Mouse (Mus musculus) liver, embryonic 15.5 days (tissue): Measurements from ENCODE around the gene Trem2. TPM values are rescaled to one million over a fixed set of nuclear protein-coding genes. Genes with fewer than 3 reads are reported as not detected.
"Not testable (repeated sequence)": the region's sequence is repeated elsewhere in the genome, so short reads cannot be mapped to it uniquely, and the experiment has no call there.

Experiments used
- ATAC-seq: fragments of 200-750 bp; cut with Nextera tagmentation; 2 replicates; pipeline ENCODE4 v1.8.0; 2017; ENCODE audit warnings: moderate number of reproducible peaks, mild to moderate bottlenecking, moderate library complexity; ENCODE audit not compliant: insufficient read depth
- H3K27ac ChIP-seq: fragments of 300-500 bp; sonication (generic); replicated peaks from 2 replicates; pipeline ENCODE4 v1.5.1; 2015; ENCODE audit warnings: mild to moderate bottlenecking, inconsistent platforms
- H3K27me3 ChIP-seq: fragments of 300-500 bp; sonication (generic); 2 replicates; pipeline ENCODE4 v1.6.1; 2015; ENCODE audit warnings: mild to moderate bottlenecking, inconsistent platforms
- H3K36me3 ChIP-seq: fragments of 300-500 bp; sonication (generic); replicated peaks from 2 replicates; pipeline ENCODE4 v1.6.1; 2015; ENCODE audit warnings: moderate library complexity, mild to moderate bottlenecking, inconsistent platforms
- H3K4me1 ChIP-seq: fragments of 300-500 bp; sonication (generic); replicated peaks from 2 replicates; pipeline ENCODE4 v1.6.1; 2015; ENCODE audit warnings: inconsistent platforms
- H3K4me2 ChIP-seq: fragments of 300-500 bp; sonication (generic); 2 replicates; pipeline ENCODE4 v1.6.1; 2015; ENCODE audit warnings: moderate library complexity, mild to moderate bottlenecking, inconsistent platforms
- H3K4me3 ChIP-seq: fragments of 300-500 bp; sonication (generic); replicated peaks from 2 replicates; pipeline ENCODE4 v1.5.1; 2015; ENCODE audit warnings: mild to moderate bottlenecking, inconsistent platforms
- H3K9ac ChIP-seq: fragments of 300-500 bp; sonication (generic); 2 replicates; pipeline ENCODE4 v1.6.1; 2015; ENCODE audit warnings: moderate library complexity, mild to moderate bottlenecking, inconsistent platforms
- H3K9me3 ChIP-seq: fragments of 300-500 bp; sonication (generic); replicated peaks from 2 replicates; pipeline ENCODE4 v1.6.1; 2016; ENCODE audit warnings: inconsistent platforms
- WGBS: fragments of 180-500 bp; shearing (Covaris S2); methylation state at CpG from one replicate; pipeline ENCODE4 v1.1.7; 2015; ENCODE audit warnings: mixed read lengths; ENCODE audit not compliant: insufficient replicate concordance; 5-methylcytosine and 5-hydroxymethylcytosine counted together
- polyA plus RNA-seq: library from polyadenylated mRNA; unstranded; fragments of >200 nt; fragmentation: Nextera tagmentation; extraction: Ambion mirVana; gene quantifications from 2 replicates; pipeline ENCODE4 v1.2.1, GENCODE M21; 2015

The Trem2 gene
- polyA plus RNA-seq, 1 experiment from 2014 or later = 3.6 TPM

DNA sequence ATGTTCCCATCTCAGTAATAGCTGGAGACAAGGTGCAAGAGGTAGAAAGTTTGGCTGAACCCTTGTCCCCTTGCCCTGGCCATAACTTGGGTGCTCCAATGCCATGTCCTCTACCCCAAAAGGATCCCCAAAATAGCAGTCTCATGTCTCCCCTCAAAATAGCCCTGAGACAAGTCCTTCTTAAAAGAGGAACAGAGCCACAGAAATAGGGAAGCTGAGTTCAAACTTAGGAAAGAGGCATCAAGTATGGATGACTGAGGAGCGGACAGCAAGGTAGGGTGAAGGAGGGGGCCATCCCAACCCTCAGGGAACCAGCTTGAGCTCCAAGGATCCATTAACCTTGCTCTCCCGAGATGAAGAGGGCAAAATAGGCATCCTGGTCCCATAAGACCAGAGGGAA lies 1.1 kb downstream of the Trem2 start:
- Histone ChIP-seq H3K27me3 (no peaks in the 10 kb centered on the region), H3K27ac (no peak overlapping the region), H3K36me3 (no peaks in the 10 kb centered on the region), H3K4me1 (peaks cover 13% of the 10 kb centered on the region; the same call in 1 of the 2 replicates), H3K9me3 (no peaks in the 10 kb centered on the region), H3K4me3 (no peak overlapping the region), H3K9ac (no peak overlapping the region), H3K4me2 (no peak overlapping the region)
- no peak for ATAC-seq
- WGBS = 44% methylated on average over 2 of the region's 2 CpGs

- ATAC-seq = no peak
- H3K4me3 ChIP-seq = no peak overlapping the region
- peaks cover 11% of the 10 kb centered on the region; the same call in 1 of the 2 replicates for H3K4me1 ChIP-seq
- H3K27ac ChIP-seq = no peak overlapping the region
- H3K27me3 ChIP-seq = no peaks in the 10 kb centered on the region
- H3K4me2 ChIP-seq = no peak overlapping the region
- no peak overlapping the region for H3K9ac ChIP-seq
- no peaks in the 10 kb centered on the region for H3K9me3 ChIP-seq
- no peaks in the 10 kb centered on the region for H3K36me3 ChIP-seq
- 71% methylated on average over 5 of the region's 5 CpGs for WGBS
Observed at GRCm38 (mm10) chr17:48350681-48351193, 4.5 kb downstream of the Trem2 start.

GRCm38 (mm10) chr17:48352976-48353375 lies 6.8 kb downstream of the Trem2 start:
- H3K36me3 ChIP-seq = not testable (repeated sequence)

DNA sequence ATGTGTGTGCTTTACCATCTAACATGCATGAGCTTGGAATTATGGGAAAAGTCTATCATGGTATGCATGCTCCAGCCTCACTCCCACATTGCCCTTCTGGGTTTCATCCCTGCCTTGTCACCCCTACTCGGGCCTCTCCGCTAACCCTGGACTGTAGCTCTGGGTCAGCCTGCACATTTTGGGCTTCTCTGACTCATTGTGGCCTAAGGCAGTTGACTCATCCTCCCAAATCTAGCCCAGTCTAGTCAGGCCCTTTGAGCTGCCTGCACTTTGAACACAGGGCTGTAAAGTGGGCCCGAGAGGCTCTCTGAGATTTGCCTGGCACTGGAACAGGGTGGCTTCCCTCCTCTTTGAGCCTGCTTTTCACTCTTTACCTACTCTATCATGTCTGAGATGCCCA lies 9.6 kb downstream of the Trem2 start:
- WGBS = 68% methylated on average over 3 of the region's 3 CpGs
- H3K9ac ChIP-seq = no peak overlapping the region
- no peaks in the 10 kb centered on the region for H3K36me3 ChIP-seq
- H3K9me3 ChIP-seq = no peaks in the 10 kb centered on the region
- no peak overlapping the region for H3K27ac ChIP-seq
- no peak overlapping the region for H3K4me3 ChIP-seq
- no peaks in the 10 kb centered on the region for H3K27me3 ChIP-seq
- no peak overlapping the region for H3K4me2 ChIP-seq
- no peak for ATAC-seq
- peaks cover 12% of the 10 kb centered on the region for H3K4me1 ChIP-seq

More at GRCm38 (mm10) chr17:48352976-48353375, 6.8 kb downstream of the Trem2 start:
- not testable (repeated sequence) for H3K9ac ChIP-seq, H3K27ac ChIP-seq, H3K4me1 ChIP-seq, H3K4me2 ChIP-seq, H3K4me3 ChIP-seq, ATAC-seq, H3K9me3 ChIP-seq, H3K27me3 ChIP-seq
- 72% methylated on average over 7 of the region's 7 CpGs for WGBS

GRCm38 (mm10) chr17:48357892-48358291 lies 11.7 kb downstream of the Trem2 start:
- no peaks in the 10 kb centered on the region for H3K36me3 ChIP-seq
- H3K27me3 ChIP-seq = no peaks in the 10 kb centered on the region
- H3K4me2 ChIP-seq = no peak overlapping the region
- H3K27ac ChIP-seq = no peak overlapping the region
- H3K4me3 ChIP-seq = no peak overlapping the region
- ATAC-seq = no peak
- peaks cover 21% of the 10 kb centered on the region for H3K4me1 ChIP-seq
- no peaks in the 10 kb centered on the region for H3K9me3 ChIP-seq
- H3K9ac ChIP-seq = no peak overlapping the region
- WGBS = 40% methylated on average over 2 of the region's 2 CpGs

DNA sequence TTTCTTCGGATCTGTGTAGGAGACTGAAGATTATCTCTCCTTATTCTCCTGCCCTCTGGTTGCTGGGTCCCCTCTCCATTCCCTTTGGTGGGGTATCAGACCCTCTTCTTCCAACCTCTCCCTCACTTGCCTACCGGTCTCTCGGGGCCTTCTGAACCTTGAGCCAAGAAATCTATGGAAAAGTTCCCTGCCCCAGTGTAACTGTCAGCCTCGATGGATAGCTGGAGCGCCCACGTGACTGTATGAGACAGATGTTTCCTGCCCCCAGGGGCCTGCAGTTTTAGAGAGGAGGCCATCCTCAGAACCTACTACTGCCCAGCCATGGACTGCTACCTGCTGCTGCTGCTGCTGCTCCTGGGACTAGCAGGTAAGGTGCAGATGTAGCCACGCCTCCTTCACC lies 13.4 kb downstream of the Trem2 start, which contains the start of gene Treml1:
Gene Treml1 (plus strand): TSS at position 301 of the 400 bp plus-strand sequence.
- no peaks in the 10 kb centered on the region for H3K36me3 ChIP-seq
- no peak within 1 kb of the TSS for H3K4me3 ChIP-seq
- no peaks in the 10 kb centered on the region for H3K9me3 ChIP-seq
- peaks cover 38% of the 10 kb centered on the region for H3K4me1 ChIP-seq
- WGBS = 28% methylated on average over 7 of the region's 7 CpGs
- ATAC-seq = 0 out of 2 replicates have a peak, but pooled peaks have one; percentile 10
- no peaks in the 10 kb centered on the region for H3K27me3 ChIP-seq
- H3K27ac ChIP-seq = no peak within 1 kb of the TSS
- no peak within 1 kb of the TSS for H3K9ac ChIP-seq
- H3K4me2 ChIP-seq = peak within 1 kb of the TSS; percentile 42

DNA sequence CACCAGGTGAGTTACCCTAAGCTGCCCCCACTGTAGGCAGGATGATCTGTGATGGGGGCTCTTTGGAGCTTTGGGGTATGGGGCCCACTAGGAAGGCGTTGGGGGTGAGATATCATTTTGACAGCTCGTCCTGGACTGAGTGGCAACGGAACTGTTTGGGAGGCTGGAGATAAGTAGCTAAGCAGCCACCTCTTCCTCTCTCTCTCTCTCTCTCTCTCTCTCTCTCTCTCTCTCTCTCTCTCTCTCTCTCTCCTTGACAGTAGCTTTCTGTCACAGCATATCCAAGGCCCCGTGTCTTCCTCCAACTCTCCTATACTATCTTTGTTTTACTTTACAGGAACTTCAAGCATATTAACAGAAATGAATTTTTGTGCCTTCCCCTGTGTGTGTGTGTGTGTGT lies 14.3 kb downstream of the Trem2 start:
- H3K27ac ChIP-seq = no peak overlapping the region
- no peaks in the 10 kb centered on the region for H3K36me3 ChIP-seq
- H3K4me3 ChIP-seq = no peak overlapping the region
- peak overlapping the region; percentile 42 for H3K4me2 ChIP-seq
- no peak overlapping the region for H3K9ac ChIP-seq
- no peaks in the 10 kb centered on the region for H3K27me3 ChIP-seq
- H3K9me3 ChIP-seq = no peaks in the 10 kb centered on the region
- WGBS = 12% methylated on average over 4 of the region's 4 CpGs
- ATAC-seq = peak; percentile 63
- peaks cover 40% of the 10 kb centered on the region for H3K4me1 ChIP-seq

GRCm38 (mm10) chr17:48362346-48362745 lies 16.1 kb downstream of the Trem2 start:
- no peaks in the 10 kb centered on the region for H3K9me3 ChIP-seq
- H3K36me3 ChIP-seq = no peaks in the 10 kb centered on the region
- WGBS = 51% methylated on average over 3 of the region's 3 CpGs
- H3K27me3 ChIP-seq = no peaks in the 10 kb centered on the region
- H3K9ac ChIP-seq = no peak overlapping the region
- H3K27ac ChIP-seq = no peak overlapping the region
- no peak for ATAC-seq
- H3K4me1 ChIP-seq = peaks cover 40% of the 10 kb centered on the region
- H3K4me2 ChIP-seq = no peak overlapping the region
- no peak overlapping the region for H3K4me3 ChIP-seq

DNA sequence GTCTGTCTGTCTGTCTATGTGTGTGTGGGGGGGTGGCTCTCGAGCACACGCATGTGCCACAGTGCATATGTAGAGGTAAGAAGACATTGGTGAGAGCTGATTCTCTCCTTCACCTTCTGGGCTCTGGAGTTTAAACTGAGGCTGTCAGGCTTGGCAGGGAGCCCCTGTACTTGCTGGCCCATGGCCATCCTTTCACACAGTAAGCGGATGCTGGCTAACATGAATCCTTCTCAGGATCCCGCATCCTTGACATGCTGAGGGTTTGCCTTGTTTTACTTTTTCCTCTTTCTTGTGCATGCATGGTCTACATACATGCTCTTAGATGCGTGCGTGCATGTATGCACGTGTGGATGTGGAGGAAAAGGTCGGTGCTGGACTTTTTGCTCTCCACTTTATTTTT lies 16.8 kb downstream of the Trem2 start:
- H3K4me2 ChIP-seq = no peak overlapping the region
- H3K9ac ChIP-seq = no peak overlapping the region
- WGBS = 76% methylated on average over 8 of the region's 8 CpGs
- H3K36me3 ChIP-seq = no peaks in the 10 kb centered on the region
- H3K27ac ChIP-seq = no peak overlapping the region
- no peaks in the 10 kb centered on the region for H3K9me3 ChIP-seq
- ATAC-seq = no peak
- H3K4me1 ChIP-seq = peaks cover 40% of the 10 kb centered on the region
- H3K27me3 ChIP-seq = no peaks in the 10 kb centered on the region
- no peak overlapping the region for H3K4me3 ChIP-seq

DNA sequence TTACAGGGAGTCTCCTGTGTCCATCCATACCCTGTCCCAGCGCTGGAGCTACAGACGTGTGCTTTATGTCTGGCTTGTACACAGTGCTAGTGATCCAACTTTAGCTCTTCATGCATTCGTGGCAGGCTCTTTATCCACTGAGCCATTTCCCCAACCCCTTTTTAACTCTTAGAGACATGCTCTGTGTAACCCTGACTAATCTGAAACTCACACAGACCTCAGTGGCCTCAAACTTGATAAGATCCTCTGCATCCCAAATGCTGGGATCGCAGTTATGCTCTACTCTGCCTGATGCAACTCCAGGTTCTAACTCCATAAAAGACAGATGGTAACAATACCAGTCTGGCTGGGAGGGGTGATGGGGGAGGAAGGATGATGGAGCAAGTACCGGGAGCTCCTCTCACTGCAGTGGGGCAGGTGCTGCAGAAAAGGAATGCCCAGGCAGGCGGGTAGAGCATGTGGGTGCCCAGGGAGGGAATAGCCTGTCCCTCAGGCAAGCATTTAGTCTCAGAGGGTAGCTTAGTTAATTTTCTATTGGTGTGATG lies 17.3 kb downstream of the Trem2 start:
- Histone ChIP-seq H3K9me3 (no peaks in the 10 kb centered on the region), H3K9ac (no peak overlapping the region), H3K27me3 (no peaks in the 10 kb centered on the region), H3K4me3 (no peak overlapping the region), H3K4me2 (no peak overlapping the region), H3K27ac (no peak overlapping the region), H3K4me1 (peaks cover 40% of the 10 kb centered on the region), H3K36me3 (no peaks in the 10 kb centered on the region)
- WGBS = 28% methylated on average over 6 of the region's 6 CpGs
- ATAC-seq = peak; percentile 23

- H3K9ac ChIP-seq = no peak overlapping the region
- H3K36me3 ChIP-seq = no peaks in the 10 kb centered on the region
- 69% methylated on average over 9 of the region's 9 CpGs for WGBS
- H3K4me2 ChIP-seq = no peak overlapping the region
- H3K4me1 ChIP-seq = peaks cover 30% of the 10 kb centered on the region
- H3K27me3 ChIP-seq = no peaks in the 10 kb centered on the region
- no peaks in the 10 kb centered on the region for H3K9me3 ChIP-seq
- no peak for ATAC-seq
- no peak overlapping the region for H3K4me3 ChIP-seq
- H3K27ac ChIP-seq = no peak overlapping the region
Observed at GRCm38 (mm10) chr17:48365511-48366155, 19.4 kb downstream of the Trem2 start.
